Mouse (Mus musculus) layer of hippocampus, adult 9-11 months (tissue): ENCODE results near the gene Hspb1.

ENCODE experiments used
- DNase-seq: peaks from one replicate; pipeline ENCODE4 v3.0.0; 2022

Gene Hspb1

GRCm38 (mm10) chr5:135914156-135914555 lies 26.4 kb downstream of the Hspb1 start:
- DNase-seq, result peak; percentile 64

- no peak for DNase-seq
These were observed 28.4 kb downstream of the Hspb1 start for GRCm38 (mm10) chr5:135916051-135916565.

GRCm38 (mm10) chr5:135916601-135917000 lies 28.9 kb downstream of the Hspb1 start:
- no peak for DNase-seq

GRCm38 (mm10) chr5:135917327-135918058 lies 29.8 kb downstream of the Hspb1 start:
- no peak for DNase-seq

GRCm38 (mm10) chr5:135918059-135918437 lies 30.3 kb downstream of the Hspb1 start:
- DNase-seq, result no peak

- no peak for DNase-seq
These were observed 30.9 kb downstream of the Hspb1 start for GRCm38 (mm10) chr5:135918593-135918992.

- no peak for DNase-seq
These were observed 32.2 kb downstream of the Hspb1 start for GRCm38 (mm10) chr5:135919902-135920301.

GRCm38 (mm10) chr5:135923901-135924300 lies 36.2 kb downstream of the Hspb1 start:
- no peak for DNase-seq

- DNase-seq, result no peak
These were observed 42.1 kb downstream of the Hspb1 start for GRCm38 (mm10) chr5:135929685-135930424.

- no peak for DNase-seq
These were observed 43.8 kb downstream of the Hspb1 start for GRCm38 (mm10) chr5:135931526-135931925.

GRCm38 (mm10) chr5:135932359-135932758 lies 44.6 kb downstream of the Hspb1 start:
- DNase-seq, result no peak

- DNase-seq, result no peak
These were observed 45.6 kb downstream of the Hspb1 start for GRCm38 (mm10) chr5:135933222-135933899.

- DNase-seq, result peak; percentile 86
These were observed 46.3 kb downstream of the Hspb1 start for GRCm38 (mm10) chr5:135933900-135934441.

GRCm38 (mm10) chr5:135934481-135935175 lies 46.9 kb downstream of the Hspb1 start, which contains the start of gene Ywhag:
TSS of gene Ywhag (minus strand) at chr5:135934616.
- peak; percentile 98 for DNase-seq

- DNase-seq, result no peak
These were observed 47.4 kb downstream of the Hspb1 start for GRCm38 (mm10) chr5:135935176-135935523.

GRCm38 (mm10) chr5:135935641-135936190 lies 48.0 kb downstream of the Hspb1 start:
- DNase-seq, result no peak
